Mouse (Mus musculus): ENCODE measurements around the gene Plaa. TPM values are rescaled to one million over a fixed set of nuclear protein-coding genes. Genes with fewer than 3 reads are reported as not detected.
"Not testable (repeated sequence)": the region's sequence is repeated elsewhere in the genome, so short reads cannot be mapped to it uniquely, and the experiment has no call there.

Plaa gene
- polyA plus RNA-seq (2015; fragmentation: Nextera tagmentation; extraction: Ambion mirVana), result 70.7 and 75.6 TPM in 2 replicates

GRCm38 (mm10) chr4:94603031-94603629 is at the start of gene Plaa:
Gene Plaa, minus strand, starts transcription at chr4:94603244.
- Histone ChIP-seq H3K27me3 (no peaks in the 10 kb centered on the region), H3K4me1 (peaks cover 21% of the 10 kb centered on the region), H3K4me2 (peak within 1 kb of the TSS; percentile 71), H3K9ac (peak within 1 kb of the TSS; percentile 97), H3K4me3 (replicated peaks) (peak within 1 kb of the TSS; percentile 99), H3K9me3 (replicated peaks) (no peaks in the 10 kb centered on the region), H3K27ac (peak within 1 kb of the TSS; percentile 93), H3K36me3 (no peaks in the 10 kb centered on the region)
- ATAC-seq (replicated peaks; ENCODE audit: low FRiP score), result peak; percentile 99
- under 1% methylated on average over 61 of the region's 61 CpGs for WGBS

- H3K4me1 ChIP-seq; H3K27me3 ChIP-seq; ATAC-seq (replicated peaks; ENCODE audit: low FRiP score); H3K9me3 ChIP-seq (replicated peaks); H3K27ac ChIP-seq; H3K4me3 ChIP-seq (replicated peaks); H3K9ac ChIP-seq; H3K4me2 ChIP-seq: not testable (repeated sequence)
- 90% methylated on average over 5 of the region's 5 CpGs for WGBS
- H3K36me3 ChIP-seq, result peaks cover 20% of the 10 kb centered on the region
Observed at GRCm38 (mm10) chr4:94650426-94651175, 47.6 kb upstream of the Plaa start.

GRCm38 (mm10) chr4:94649920-94650319 is 46.9 kb upstream of the Plaa start, which contains the start of gene Lrrc19:
Gene Lrrc19, minus strand, starts transcription at chr4:94650144.
- no peak within 1 kb of the TSS for H3K4me2 ChIP-seq
- H3K9ac ChIP-seq, result no peak within 1 kb of the TSS
- H3K36me3 ChIP-seq, result peaks cover 13% of the 10 kb centered on the region
- H3K4me3 ChIP-seq (replicated peaks), result no peak within 1 kb of the TSS
- no peak within 1 kb of the TSS for H3K27ac ChIP-seq
- WGBS, result 82% methylated on average over 3 of the region's 3 CpGs
- no peaks in the 10 kb centered on the region for H3K9me3 ChIP-seq (replicated peaks)
- no peaks in the 10 kb centered on the region for H3K4me1 ChIP-seq
- no peak for ATAC-seq (replicated peaks; ENCODE audit: low FRiP score)
- H3K27me3 ChIP-seq, result no peaks in the 10 kb centered on the region

- H3K4me3 ChIP-seq (replicated peaks), result no peak overlapping the region
- 96% methylated on average over 2 of the region's 2 CpGs for WGBS
- H3K4me2 ChIP-seq, result no peak overlapping the region
- peaks cover 2% of the 10 kb centered on the region for H3K36me3 ChIP-seq
- no peaks in the 10 kb centered on the region for H3K27me3 ChIP-seq
- ATAC-seq (replicated peaks; ENCODE audit: low FRiP score), result no peak
- H3K4me1 ChIP-seq, result no peaks in the 10 kb centered on the region
- H3K9ac ChIP-seq, result no peak overlapping the region
- H3K27ac ChIP-seq, result no peak overlapping the region
- H3K9me3 ChIP-seq (replicated peaks), result no peaks in the 10 kb centered on the region
Observed at GRCm38 (mm10) chr4:94643141-94643540, 40.1 kb upstream of the Plaa start.

- Histone ChIP-seq H3K36me3 (peaks cover 16% of the 10 kb centered on the region), H3K27me3 (no peaks in the 10 kb centered on the region), H3K9me3 (replicated peaks) (no peaks in the 10 kb centered on the region), H3K4me1 (peaks cover 4% of the 10 kb centered on the region), H3K4me2 (no peak overlapping the region), H3K4me3 (replicated peaks) (no peak overlapping the region), H3K9ac (no peak overlapping the region), H3K27ac (no peak overlapping the region)
- WGBS, result 84% methylated on average over 2 of the region's 2 CpGs
- ATAC-seq (replicated peaks; ENCODE audit: low FRiP score), result no peak
Observed at GRCm38 (mm10) chr4:94620077-94620476, 17.0 kb upstream of the Plaa start.

GRCm38 (mm10) chr4:94614627-94615006 is 11.6 kb upstream of the Plaa start:
- H3K9ac ChIP-seq, result peak overlapping the region; percentile 66
- peak overlapping the region; percentile 59 for H3K4me2 ChIP-seq
- H3K27ac ChIP-seq, result peak overlapping the region; percentile 84
- H3K4me3 ChIP-seq (replicated peaks), result peak overlapping the region; percentile 65
- no peaks in the 10 kb centered on the region for H3K27me3 ChIP-seq
- H3K36me3 ChIP-seq, result 0 out of 2 replicates have a peak, but pooled peaks cover 2% of the 10 kb centered on the region
- peak; percentile 83 for ATAC-seq (replicated peaks; ENCODE audit: low FRiP score)
- H3K9me3 ChIP-seq (replicated peaks), result no peaks in the 10 kb centered on the region
- WGBS, result under 1% methylated on average over 18 of the region's 18 CpGs
- H3K4me1 ChIP-seq, result peaks cover 6% of the 10 kb centered on the region

- peak within 1 kb of the TSS; percentile 65 for H3K4me3 ChIP-seq (replicated peaks)
- H3K27ac ChIP-seq, result peak within 1 kb of the TSS; percentile 84
- H3K27me3 ChIP-seq, result no peaks in the 10 kb centered on the region
- 0 out of 2 replicates have a peak, but pooled peaks cover 2% of the 10 kb centered on the region for H3K36me3 ChIP-seq
- peaks cover 6% of the 10 kb centered on the region for H3K4me1 ChIP-seq
- H3K4me2 ChIP-seq, result peak within 1 kb of the TSS; percentile 59
- H3K9me3 ChIP-seq (replicated peaks), result no peaks in the 10 kb centered on the region
- 3% methylated on average over 29 of the region's 29 CpGs for WGBS
- H3K9ac ChIP-seq, result peak within 1 kb of the TSS; percentile 66
- peak; percentile 100 for ATAC-seq (replicated peaks; ENCODE audit: low FRiP score)
Observed at GRCm38 (mm10) chr4:94613972-94614626, 11.1 kb upstream of the Plaa start, which contains the start of gene Ift74. Gene Ift74, plus strand, starts transcription at chr4:94614491.

- no peak overlapping the region for H3K4me3 ChIP-seq (replicated peaks)
- no peaks in the 10 kb centered on the region for H3K9me3 ChIP-seq (replicated peaks)
- 82% methylated on average over 3 of the region's 3 CpGs for WGBS
- ATAC-seq (replicated peaks; ENCODE audit: low FRiP score), result no peak
- H3K27me3 ChIP-seq, result no peaks in the 10 kb centered on the region
- no peaks in the 10 kb centered on the region for H3K36me3 ChIP-seq
- no peak overlapping the region for H3K4me2 ChIP-seq
- H3K27ac ChIP-seq, result no peak overlapping the region
- H3K4me1 ChIP-seq, result peaks cover 4% of the 10 kb centered on the region
- H3K9ac ChIP-seq, result no peak overlapping the region
Observed at GRCm38 (mm10) chr4:94610339-94610738, 7.3 kb upstream of the Plaa start.

GRCm38 (mm10) chr4:94605591-94605990 is 2.5 kb upstream of the Plaa start:
- no peaks in the 10 kb centered on the region for H3K27me3 ChIP-seq
- WGBS, result 56% methylated on average over 2 of the region's 2 CpGs
- no peak overlapping the region for H3K9ac ChIP-seq
- no peaks in the 10 kb centered on the region for H3K9me3 ChIP-seq (replicated peaks)
- no peak overlapping the region for H3K4me3 ChIP-seq (replicated peaks)
- H3K27ac ChIP-seq, result peak overlapping the region; percentile 61
- peaks cover 20% of the 10 kb centered on the region for H3K4me1 ChIP-seq
- no peak for ATAC-seq (replicated peaks; ENCODE audit: low FRiP score)
- H3K36me3 ChIP-seq, result no peaks in the 10 kb centered on the region
- H3K4me2 ChIP-seq, result 0 out of 2 replicates have a peak overlapping the region, but pooled peaks have one; percentile 0

GRCm38 (mm10) chr4:94604452-94605019 is 1.5 kb upstream of the Plaa start:
- Histone ChIP-seq H3K36me3 (no peaks in the 10 kb centered on the region), H3K4me2 (peak overlapping the region; percentile 71; the same call in 1 of the 2 replicates), H3K4me1 (peaks cover 21% of the 10 kb centered on the region), H3K4me3 (replicated peaks) (no peak overlapping the region), H3K9ac (no peak overlapping the region), H3K9me3 (replicated peaks) (no peaks in the 10 kb centered on the region), H3K27ac (no peak overlapping the region), H3K27me3 (no peaks in the 10 kb centered on the region)
- WGBS, result 86% methylated on average over 2 of the region's 2 CpGs
- no peak for ATAC-seq (replicated peaks; ENCODE audit: low FRiP score)

- ATAC-seq (replicated peaks; ENCODE audit: low FRiP score), result peak; percentile 83
- no peaks in the 10 kb centered on the region for H3K36me3 ChIP-seq
- H3K9ac ChIP-seq, result peak overlapping the region; percentile 97
- peak overlapping the region; percentile 93 for H3K27ac ChIP-seq
- peak overlapping the region; percentile 71 for H3K4me2 ChIP-seq
- no peaks in the 10 kb centered on the region for H3K27me3 ChIP-seq
- peak overlapping the region; percentile 99 for H3K4me3 ChIP-seq (replicated peaks)
- H3K4me1 ChIP-seq, result peaks cover 21% of the 10 kb centered on the region
- under 1% methylated on average over 33 of the region's 33 CpGs for WGBS
- H3K9me3 ChIP-seq (replicated peaks), result no peaks in the 10 kb centered on the region
Observed at GRCm38 (mm10) chr4:94602496-94603030, 481 bp downstream of the Plaa start.

Measured in kidney, embryonic 15.5 days (tissue).